Mouse (Mus musculus) myocyte (in vitro differentiated cells): Measurements from ENCODE around the gene Cxcl9.

Source experiments
- E2F4 ChIP-seq: IDR thresholded peaks from one replicate; pipeline ENCODE4 v1.6.1; 2011; ENCODE audit warnings: mild to moderate bottlenecking, control low read depth, moderate library complexity; ENCODE audit not compliant: insufficient read depth
- MAX ChIP-seq: IDR thresholded peaks from one replicate; pipeline ENCODE4 v1.6.1; 2011; ENCODE audit warnings: low read depth, mild to moderate bottlenecking, control low read depth
- MYOD1 ChIP-seq, 3 experiments: IDR thresholded peaks; one replicate each; pipeline ENCODE4 v1.6.1; 2011; ENCODE audit warnings: control low read depth in 2 of 3, low read depth in 2 of 3, mild to moderate bottlenecking in 2 of 3, moderate library complexity in 1 of 3; ENCODE audit not compliant: insufficient read length in 2 of 3, control insufficient read depth in 1 of 3
- MYOG ChIP-seq, 3 experiments: IDR thresholded peaks; one replicate each; pipeline ENCODE4 v1.6.1; 2011; ENCODE audit warnings: control low read depth in 2 of 3, low read depth in 2 of 3, mild to moderate bottlenecking in 2 of 3; ENCODE audit not compliant: insufficient read length in 2 of 3, control insufficient read depth in 1 of 3, insufficient read depth in 1 of 3
- POLR2A ChIP-seq: IDR thresholded peaks from one replicate; pipeline ENCODE4 v1.6.1; 2011; ENCODE audit warnings: low read depth, mild to moderate bottlenecking, control low read depth, moderate library complexity; ENCODE audit not compliant: insufficient read length
- POLR2AphosphoS2 ChIP-seq: IDR thresholded peaks from one replicate; pipeline ENCODE4 v1.6.1; 2011; ENCODE audit warnings: low read depth, control low read depth; ENCODE audit not compliant: insufficient read length
- REST ChIP-seq: IDR thresholded peaks from one replicate; pipeline ENCODE4 v1.6.1; 2011; ENCODE audit warnings: mild to moderate bottlenecking, control low read depth, moderate library complexity; ENCODE audit not compliant: insufficient read depth, insufficient read length
- SRF ChIP-seq: IDR thresholded peaks from one replicate; pipeline ENCODE4 v1.6.1; 2011; ENCODE audit warnings: low read depth; ENCODE audit not compliant: control insufficient read depth, insufficient read length
- TCF12 ChIP-seq: IDR thresholded peaks from one replicate; pipeline ENCODE4 v1.6.1; 2011; ENCODE audit warnings: mild to moderate bottlenecking, control low read depth; ENCODE audit not compliant: poor library complexity, insufficient read depth, severe bottlenecking
- TCF3 ChIP-seq: IDR thresholded peaks from one replicate; pipeline ENCODE4 v1.6.1; 2011; ENCODE audit warnings: low read depth, control low read depth; ENCODE audit not compliant: insufficient read length
- USF1 ChIP-seq: IDR thresholded peaks from one replicate; pipeline ENCODE4 v1.6.1; 2011; ENCODE audit warnings: low read depth, mild to moderate bottlenecking, control low read depth, moderate library complexity

DNA sequence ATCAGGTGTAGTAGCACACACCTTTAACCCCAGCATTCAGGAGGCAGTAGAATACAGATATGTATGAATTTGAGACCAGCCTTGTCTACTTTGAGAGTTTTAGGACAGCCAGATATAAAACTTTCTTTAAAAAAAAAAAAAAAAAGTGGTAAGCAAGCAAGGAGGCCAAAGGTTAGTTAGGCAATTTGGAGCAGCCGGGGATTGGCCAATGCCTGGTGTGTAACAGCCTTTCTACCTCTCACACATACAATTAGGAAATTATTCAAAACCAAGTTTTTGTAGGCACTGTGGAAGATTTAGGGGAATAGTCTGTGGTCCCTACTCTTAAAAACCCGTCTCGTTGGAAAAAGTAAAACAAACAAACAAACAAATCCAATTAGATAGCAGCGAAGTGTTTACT, 5.3 kb downstream of the Cxcl9 start:
- no peak for TF ChIP-seq REST
- TF ChIP-seq POLR2A = no peak
- TF ChIP-seq E2F4 = no peak
- TF ChIP-seq MYOG (IDR thresholded peaks at IDR 0.05; ENCODE audit: control insufficient read depth in 1 of 3, insufficient read depth in 1 of 3, insufficient read length in 2 of 3, low read depth in 2 of 3) = no peak
- no peak for TF ChIP-seq MAX
- no peak for TF ChIP-seq TCF12
- no peak for TF ChIP-seq TCF3
- no peak for TF ChIP-seq USF1
- TF ChIP-seq SRF = no peak
- TF ChIP-seq POLR2AphosphoS2 = no peak
- TF ChIP-seq MYOD1 (IDR thresholded peaks at IDR 0.05; ENCODE audit: control insufficient read depth in 1 of 3, insufficient read length in 2 of 3, low read depth in 2 of 3) = no peak
